20 mouse cellular contexts compared by ENCODE assay signal in the genomic region with DNA sequence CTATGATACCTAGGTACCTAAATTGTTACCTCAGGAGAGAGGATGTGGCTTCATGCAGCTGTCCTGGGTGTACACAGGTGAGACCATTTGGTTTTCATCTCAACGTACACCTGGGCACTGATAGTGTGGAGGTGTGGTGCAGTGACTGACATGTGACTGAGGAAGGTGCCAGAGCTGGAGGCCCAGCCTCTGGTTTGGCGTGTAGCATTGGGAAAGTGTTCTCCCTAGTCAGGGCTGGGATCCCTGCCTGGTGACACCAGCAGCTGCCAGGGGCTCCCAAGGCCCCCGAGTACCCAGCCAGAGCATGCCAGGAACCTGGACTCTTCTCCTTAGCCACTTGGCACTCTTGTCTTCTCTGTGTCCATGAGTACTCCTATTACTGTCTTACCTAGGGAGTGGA.
"Had no signal": no experiment of that assay in that cellular context is flagged by ENCODE, and none has a peak within 500 bp of the region (broad histone marks: within the 10 kb centered on the region; RNA-seq: fewer than 3 reads in every experiment).

No protein-coding gene starts in this region.

- ATAC-seq: midbrain, embryonic 13.5 days; midbrain, embryonic 16.5 days had no signal

- H3K9ac ChIP-seq: limb, embryonic 12.5 days; limb, embryonic 15.5 days; liver, embryonic 14.5 days; lung, embryonic 15.5 days; midbrain, embryonic 13.5 days; neural tube, embryonic 13.5 days had no signal

- H3K9me3 ChIP-seq: limb, embryonic 12.5 days; limb, embryonic 15.5 days; lung, embryonic 15.5 days; megakaryocyte, embryonic 14.5 days; midbrain, embryonic 10.5 days; midbrain, embryonic 13.5 days; neural tube, embryonic 13.5 days had no signal

- H3K27me3 ChIP-seq: limb, embryonic 12.5 days; limb, embryonic 15.5 days; lung, embryonic 15.5 days; megakaryocyte, embryonic 14.5 days; midbrain, embryonic 13.5 days; neural tube, embryonic 13.5 days had no signal

- H3K27ac ChIP-seq: limb, embryonic 12.5 days; limb, embryonic 15.5 days; liver, embryonic 14.5 days; lung, embryonic 15.5 days; midbrain, embryonic 10.5 days; midbrain, embryonic 13.5 days; neural tube, embryonic 13.5 days had no signal

- H3K36me3 ChIP-seq: midbrain, embryonic 13.5 days; neural tube, embryonic 13.5 days had no signal

- DNase-seq: kidney, adult 9 months; kidney, postnatal 4 days; left cerebral cortex, postnatal 4 days; lung, adult 18-20 months; lung, postnatal 10 days; lung, postnatal 36 days; retina, postnatal 1 day; right cerebral cortex, postnatal 25 days; thymus, adult 18-20 months; thymus, postnatal 36 days had no signal

- H3K4me2 ChIP-seq: limb, embryonic 12.5 days; limb, embryonic 15.5 days; lung, embryonic 15.5 days; midbrain, embryonic 13.5 days; neural tube, embryonic 13.5 days had no signal

- H3K4me3 ChIP-seq: limb, embryonic 12.5 days; limb, embryonic 15.5 days; lung, embryonic 15.5 days; megakaryocyte, embryonic 14.5 days; midbrain, embryonic 10.5 days; midbrain, embryonic 13.5 days; myocyte; neural tube, embryonic 13.5 days had no signal
